Mouse (Mus musculus) small intestine, adult 10 weeks (tissue): ENCODE results near the gene Rgsl1. TPM values are rescaled to one million over a fixed set of nuclear protein-coding genes. Genes with fewer than 3 reads are reported as not detected.

Experiments
- polyA plus RNA-seq: library from polyadenylated mRNA; stranded (reverse); fragments of 350-450 nt; fragmentation: Illumina TruSeq; extraction: RNeasy Lipid Tissue Mini Kit (QIAGEN cat#74804); gene quantifications from one replicate; pipeline ENCODE4 v1.2.3, GENCODE M21; 2014; ENCODE audit warnings: low replicate concordance

Gene Rgsl1
- polyA plus RNA-seq = not detected

DNA sequence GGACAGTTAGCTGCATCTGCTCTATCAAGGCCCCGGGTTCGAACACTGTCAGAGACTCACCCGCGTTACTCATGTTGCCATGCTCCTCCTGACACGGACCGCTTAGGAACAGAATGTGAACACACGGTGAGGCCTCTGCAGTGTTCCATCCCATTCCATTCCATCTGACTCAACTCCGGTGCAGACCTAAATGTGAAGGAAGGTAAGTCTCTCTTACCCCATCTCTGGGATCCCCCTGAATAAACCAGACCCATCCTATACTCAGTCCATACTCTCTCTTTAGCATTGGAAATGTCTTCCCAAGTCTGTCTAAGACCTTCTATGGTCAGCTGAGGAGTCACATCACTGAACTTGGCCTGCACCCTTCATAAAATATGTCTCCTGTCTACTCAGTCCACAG, at the start of gene Rgsl1:
Rgsl1 (minus strand) TSS at position 101 of the 400 bp plus-strand sequence.

DNA sequence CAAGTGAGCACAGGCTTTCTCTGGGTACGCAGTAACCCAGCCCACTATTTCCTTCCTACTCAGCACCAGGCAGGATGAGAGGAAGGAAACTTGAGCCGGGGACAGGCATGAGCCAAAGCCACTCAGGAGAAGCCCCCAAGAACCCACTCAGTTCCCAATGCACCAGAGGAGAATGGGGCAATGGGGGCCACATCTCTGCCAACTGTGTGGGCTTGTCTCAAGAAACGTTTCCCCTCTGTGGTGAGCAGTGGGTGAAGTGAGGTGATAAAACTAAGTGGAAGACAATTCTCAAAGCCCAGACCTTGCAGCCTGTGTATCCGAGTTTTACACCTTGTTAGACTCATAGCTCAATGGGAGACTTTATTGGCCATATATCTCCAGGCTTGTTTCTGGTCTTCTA, 47.5 kb upstream of the Rgsl1 start, which contains the start of gene Teddm1a:
Teddm1a (plus strand) TSS at position 301 of the 400 bp plus-strand sequence.

GRCm38 (mm10) chr1:153874045-153874444, 30.1 kb upstream of the Rgsl1 start, which contains the start of gene Teddm1b:
TSS of gene Teddm1b (plus strand) at chr1:153874345.

GRCm38 (mm10) chr1:153749211-153749801, 94.6 kb downstream of the Rgsl1 start, which contains the start of gene Rnasel:
TSS of gene Rnasel (plus strand) at chr1:153749426.

GRCm38 (mm10) chr1:153740145-153740544, 103.8 kb downstream of the Rgsl1 start, which contains the start of gene Rgs16:
TSS of gene Rgs16 (plus strand) at chr1:153740349.

Other genes with a start within 250 kb of the Rgsl1 start
- gene Rgs8, start 191.1 kb downstream of the Rgsl1 start, polyA plus RNA-seq = not detected
- not detected for gene Rgs16, start 103.8 kb downstream of the Rgsl1 start, polyA plus RNA-seq
- gene Rnasel, start 94.7 kb downstream of the Rgsl1 start, polyA plus RNA-seq = 148 TPM
- not detected for gene Teddm1b, start 30.2 kb upstream of the Rgsl1 start, polyA plus RNA-seq
- gene Teddm1a, start 47.6 kb upstream of the Rgsl1 start, polyA plus RNA-seq = not detected
- gene Glul, start 55.8 kb upstream of the Rgsl1 start, polyA plus RNA-seq = 36.3 TPM
- 0.19 TPM for gene Teddm2, start 56.1 kb upstream of the Rgsl1 start, polyA plus RNA-seq